Mouse (Mus musculus) monocyte, adult 2 months (primary cell): ENCODE results near the gene Otp.

Experiments used
- DNase-seq, 2 experiments: peaks; one replicate each; pipeline ENCODE4 v3.0.0; 2022; ENCODE audit warnings: low spot score in 2 of 2, low read depth in 1 of 2

Otp gene

DNA sequence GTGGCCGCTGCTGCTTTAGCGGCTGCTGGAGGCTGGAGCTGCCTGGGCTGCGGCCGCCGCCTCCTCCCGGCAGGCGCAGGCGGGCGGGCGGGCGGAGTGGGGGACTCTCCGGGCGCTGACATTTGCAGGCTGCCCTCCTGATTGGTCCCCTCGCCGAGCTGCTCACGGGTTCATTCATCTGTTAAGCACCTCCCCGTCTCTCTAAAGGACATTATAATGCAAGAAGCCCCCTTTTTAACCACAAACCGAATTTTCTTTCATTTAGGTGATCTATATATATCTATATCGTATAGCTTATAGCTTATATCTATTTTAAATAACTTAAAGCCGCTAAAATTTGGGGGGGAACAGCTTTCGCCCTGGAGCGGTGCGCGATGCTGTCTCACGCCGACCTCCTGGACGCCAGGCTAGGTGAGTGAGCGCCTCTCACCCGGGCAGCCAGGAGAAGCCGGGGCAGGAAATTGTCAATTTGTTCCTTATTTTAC lies at the start of gene Otp:
Gene Otp (plus strand): TSS at position 207 of the 485 bp plus-strand sequence.
- DNase-seq: no peak

DNA sequence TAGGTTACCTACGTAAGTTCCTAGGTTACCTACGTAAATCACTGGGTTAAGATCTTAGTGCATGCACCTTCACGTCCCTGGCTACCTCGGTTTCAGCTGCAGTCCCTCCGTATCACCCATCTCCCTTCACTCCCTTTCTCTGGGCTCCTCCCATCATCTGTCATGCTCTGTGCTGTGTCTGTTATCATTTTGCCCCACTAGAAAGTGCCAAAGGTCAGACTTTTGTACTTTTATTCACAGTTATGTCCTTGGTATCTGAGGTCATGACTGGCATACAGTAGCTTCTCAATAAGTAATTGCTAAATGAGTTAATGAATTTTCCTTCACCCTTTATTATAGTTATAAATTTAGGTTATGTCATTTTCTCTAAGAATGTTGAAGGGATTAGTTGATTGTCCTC lies 49.0 kb upstream of the Otp start:
- DNase-seq: no peak

DNA sequence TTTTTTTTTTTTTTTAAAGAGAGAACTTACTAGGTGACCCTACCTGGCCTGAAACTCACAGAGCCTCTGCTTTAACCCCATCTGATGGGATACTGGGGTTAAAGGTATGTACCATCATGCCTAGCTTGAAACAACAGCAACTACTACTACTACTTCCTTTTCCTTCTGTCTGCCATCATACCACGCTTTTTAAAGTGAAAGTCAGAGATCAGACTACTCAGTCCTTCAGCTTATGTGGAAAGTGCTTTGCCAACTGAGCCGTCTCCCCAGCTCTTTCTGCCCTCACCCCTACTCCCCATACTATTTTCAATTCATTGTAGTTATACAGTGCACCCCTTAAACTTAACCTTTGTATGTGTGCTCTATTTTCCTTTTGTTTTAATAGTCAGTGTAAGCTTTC lies 48.4 kb upstream of the Otp start:
- DNase-seq: no peak

DNA sequence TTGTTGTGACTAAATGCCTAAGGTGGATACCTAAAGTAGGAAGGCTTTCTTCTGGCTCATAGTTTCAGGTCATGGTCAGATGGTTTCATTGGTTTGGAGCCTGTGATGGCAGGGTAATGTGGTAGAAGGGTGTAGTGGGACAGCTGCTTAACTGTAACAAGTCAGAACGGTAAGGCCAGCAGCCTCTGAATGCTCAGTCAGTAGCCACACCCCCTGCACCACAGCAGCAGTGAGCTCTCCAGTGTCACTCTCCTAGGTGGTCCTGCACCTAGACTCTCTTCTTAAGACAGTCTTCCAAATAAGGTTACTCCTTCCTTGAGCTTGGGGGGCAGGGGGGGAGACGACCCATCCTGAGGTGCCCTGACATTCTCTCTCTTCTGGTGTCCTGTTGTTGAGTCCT lies 47.6 kb upstream of the Otp start:
- DNase-seq: no peak

DNA sequence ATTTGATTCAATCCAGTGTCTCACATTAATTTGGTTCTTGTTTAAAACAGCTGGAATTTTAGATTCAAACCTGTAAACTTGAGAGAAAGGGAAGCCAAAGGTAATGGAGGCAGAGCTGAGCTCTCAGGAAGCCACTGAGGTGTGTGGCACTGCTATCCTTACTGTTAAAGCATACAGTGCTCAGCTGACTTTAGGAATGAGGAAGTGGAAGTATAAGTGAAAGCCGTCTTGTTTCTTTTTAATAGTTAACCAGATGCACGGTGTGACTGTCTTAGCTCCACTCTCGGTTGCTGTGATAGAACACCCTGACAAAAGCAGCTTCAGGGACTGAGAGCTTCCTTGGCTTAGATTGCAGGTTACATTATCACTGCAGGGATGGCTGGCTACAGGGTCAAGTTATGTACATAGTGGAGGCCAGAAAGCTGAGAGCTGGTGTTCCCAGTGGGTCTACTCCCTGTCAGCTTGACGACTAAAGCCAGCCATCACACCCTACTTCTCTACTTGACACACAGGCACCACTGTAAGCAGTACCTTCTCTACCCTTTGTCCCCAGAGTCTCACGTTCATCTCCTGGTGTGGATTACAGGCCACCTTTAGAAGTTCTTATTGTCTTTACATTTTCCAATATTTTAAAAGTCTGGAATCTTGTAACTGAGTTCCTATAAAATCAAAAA lies 37.2 kb upstream of the Otp start:
- no peak for DNase-seq

DNA sequence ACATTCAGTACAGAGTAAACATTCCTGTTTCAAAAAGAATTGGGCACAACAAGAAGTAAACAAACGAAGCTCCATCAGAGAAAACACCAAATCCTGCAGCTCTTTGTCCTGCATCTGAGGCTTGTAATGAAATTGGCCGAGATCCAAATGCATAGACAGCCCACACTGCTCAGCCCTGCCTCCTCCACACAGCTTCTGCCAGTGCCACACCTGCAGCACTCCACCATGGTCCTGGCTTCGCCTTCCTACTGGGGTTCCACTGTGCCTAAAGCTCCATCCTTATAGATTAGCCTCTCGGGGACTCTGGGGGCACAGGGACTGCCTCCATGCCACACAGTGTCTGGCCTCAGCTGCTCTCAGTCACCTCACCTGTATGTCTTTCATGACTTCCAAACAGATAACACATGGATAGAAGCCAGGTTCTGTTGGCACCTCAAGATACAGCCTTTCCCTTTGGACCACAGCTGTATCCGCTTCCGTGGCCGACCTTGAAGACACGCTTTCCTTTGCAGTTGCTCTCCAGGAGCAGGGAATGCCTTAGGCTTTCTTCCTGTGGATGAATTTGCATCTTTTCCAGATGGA lies 36.6 kb upstream of the Otp start:
- no peak for DNase-seq

DNA sequence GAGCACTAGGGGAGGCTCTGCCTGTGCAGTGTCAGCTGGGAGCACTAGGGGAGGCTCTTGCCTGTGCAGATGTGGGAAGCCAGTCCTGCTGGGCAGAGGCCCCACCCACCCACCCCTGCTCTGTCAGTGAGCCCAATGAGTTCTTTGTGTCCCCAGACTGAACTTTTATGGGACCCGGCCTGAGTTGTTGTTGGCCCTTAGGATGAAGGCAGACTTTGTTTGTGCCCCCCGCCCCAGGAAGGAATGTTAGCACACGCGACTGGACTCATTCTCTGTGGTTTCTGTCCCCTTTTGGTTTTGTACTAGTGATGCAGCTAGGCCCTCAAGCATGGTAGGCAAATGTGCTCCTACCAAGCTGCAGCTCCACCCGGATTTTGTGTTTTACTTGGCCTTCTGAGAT lies 32.2 kb upstream of the Otp start:
- no peak for DNase-seq

DNA sequence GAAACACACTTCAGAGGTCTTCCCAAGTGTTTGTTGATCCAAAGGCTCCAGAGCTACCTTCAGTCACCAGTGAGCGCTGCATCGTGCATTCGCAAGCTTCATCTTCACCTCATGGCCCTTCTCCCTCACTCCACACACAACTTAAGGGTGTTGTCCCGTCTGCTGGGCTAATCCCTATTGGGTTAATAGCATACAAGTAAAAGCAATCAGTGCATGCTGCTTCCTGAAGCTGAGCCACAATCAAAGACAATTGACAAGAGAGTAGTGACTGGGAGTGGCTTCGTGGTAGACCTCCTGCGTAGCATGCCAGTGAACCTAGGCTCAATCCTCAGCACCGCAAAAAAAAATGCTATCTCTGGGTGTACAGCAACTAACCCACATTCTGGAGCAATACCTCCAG lies 27.5 kb upstream of the Otp start:
- DNase-seq: no peak

DNA sequence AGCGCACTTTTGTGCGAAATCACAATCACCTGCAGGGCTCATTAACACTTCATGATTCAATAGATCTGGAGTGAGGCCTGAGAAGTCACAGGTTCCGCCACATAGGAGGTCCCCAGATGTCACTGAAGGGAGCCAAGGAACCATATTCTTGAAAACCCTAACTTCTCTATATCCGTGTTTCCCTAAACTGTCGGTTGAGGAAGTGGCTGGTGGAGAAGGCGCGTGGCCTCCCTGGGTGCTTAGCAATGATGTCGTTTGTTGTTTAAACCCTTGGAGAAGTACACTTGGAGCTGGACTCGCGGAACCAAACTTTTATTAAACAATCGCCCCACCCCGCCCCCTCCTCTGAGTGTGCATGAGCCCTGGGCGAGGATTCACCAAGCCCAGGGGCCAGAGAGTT lies 26.1 kb upstream of the Otp start:
- DNase-seq: no peak

DNA sequence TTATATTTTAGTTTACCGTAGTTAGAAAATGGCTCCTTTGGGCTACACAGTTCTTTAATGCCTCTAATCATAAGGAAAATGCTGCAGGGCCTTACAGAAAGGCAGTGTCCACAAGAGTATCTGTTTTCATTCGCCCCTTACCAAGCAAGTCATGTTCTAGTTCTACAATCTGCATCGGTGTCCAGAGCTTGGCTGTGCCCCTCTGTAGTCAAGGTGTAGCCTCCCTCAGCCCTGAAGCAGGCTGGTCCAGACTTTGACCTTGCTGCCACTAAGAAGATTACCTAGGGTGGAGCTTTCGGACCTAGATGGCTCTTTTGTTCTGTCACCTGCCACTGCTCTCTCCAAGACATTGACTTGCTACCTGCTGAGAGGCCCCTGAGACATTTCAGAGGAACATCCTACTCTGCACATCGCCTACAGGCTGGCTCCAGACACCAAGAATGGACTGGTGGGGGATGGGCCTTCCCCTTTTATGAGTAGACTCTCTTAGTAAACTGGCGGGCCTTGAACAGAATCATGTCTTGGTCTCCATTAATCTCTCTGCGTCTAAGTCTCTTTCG lies 17.3 kb upstream of the Otp start:
- no peak for DNase-seq

DNA sequence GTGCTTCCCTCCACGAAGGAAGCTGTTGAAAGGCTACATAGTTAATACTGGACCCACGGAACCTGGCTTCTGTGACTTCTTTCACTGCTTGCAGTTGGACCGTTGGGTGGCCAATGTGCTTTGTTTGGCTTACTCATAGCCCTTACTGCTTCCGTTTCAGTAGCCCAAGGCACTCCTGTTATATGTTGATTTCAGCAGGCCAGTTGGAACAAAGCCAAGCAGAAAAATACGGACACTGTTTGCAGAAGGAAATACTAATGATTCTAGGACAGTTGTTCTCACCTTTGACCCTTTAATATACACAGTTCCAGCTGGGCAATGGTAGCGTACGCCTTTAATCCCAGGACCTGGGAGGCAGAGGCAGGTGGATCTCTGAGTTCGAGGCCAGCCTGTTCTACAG lies 16.1 kb upstream of the Otp start:
- DNase-seq: no peak

DNA sequence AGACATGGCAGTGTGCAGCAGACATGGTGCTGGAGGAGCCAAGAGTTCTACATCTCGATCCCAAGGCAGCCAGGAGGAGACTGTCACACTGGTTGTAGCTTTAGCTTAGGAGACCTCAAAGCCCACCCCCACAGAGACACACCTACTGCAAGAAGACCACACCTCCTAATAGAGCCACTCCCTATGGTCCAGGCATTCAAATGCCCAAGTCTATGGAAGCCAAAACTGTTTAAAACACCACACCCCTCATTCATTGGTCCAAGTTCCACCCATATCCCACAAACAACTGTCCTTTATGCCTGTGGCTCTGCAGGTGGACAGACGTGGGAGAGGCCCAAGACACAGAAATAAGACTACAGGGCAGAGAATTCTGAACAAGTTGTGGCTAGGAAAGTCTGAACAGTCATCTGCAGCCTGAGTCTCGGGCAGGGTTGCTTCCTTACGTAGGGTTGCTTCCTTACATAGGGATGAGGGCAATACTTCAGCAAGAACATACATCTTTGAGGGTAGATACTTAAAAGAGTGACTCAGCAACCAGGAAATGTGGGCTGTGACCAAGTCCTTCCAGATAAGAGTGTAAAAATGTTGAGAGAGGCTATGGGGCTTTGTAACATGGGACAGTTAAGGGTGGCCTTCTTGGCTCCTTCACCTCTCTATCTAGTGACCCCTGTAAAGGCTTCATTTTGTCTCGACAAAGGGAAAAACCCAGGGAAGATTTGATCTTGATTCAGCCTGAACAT lies 12.7 kb upstream of the Otp start:
- DNase-seq: no peak

DNA sequence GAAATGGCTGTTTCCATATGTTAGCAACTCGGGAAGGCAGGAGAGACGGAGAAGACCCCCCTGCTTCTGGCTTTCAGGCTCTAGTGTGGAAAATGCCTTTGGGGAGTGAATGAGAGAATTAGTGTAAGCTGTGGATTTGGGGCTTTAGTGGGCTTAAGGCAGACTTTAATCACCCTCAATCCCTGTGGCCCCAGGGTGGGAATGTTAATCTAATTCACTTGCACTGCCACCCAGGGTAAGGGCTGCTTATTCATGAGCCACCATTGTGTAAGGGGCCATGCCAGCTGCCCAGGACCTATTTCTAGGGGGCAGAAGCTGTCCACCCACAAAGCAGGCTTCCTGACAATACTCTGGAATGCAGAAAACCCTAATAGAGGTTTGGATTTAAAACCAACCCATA lies 8.5 kb upstream of the Otp start:
- DNase-seq: no peak

DNA sequence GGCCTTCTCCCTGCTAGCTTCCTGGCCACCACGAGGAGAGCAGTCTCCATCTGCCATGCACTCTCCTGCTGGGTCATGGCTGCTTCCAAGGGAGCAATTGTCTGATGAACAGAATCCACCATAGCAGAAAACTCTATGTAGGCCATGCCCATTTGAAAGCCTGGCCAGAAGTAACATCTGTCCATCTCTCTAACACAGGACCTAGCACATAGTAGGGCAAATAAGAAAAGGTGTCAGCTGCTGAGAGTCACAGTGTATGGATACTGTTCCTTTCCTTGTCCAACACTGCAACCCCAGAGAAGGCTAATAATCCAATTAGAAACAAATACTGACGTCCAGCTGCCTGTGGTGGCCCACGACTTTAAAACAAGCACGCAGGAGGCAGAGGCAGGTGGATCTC lies 7.6 kb upstream of the Otp start:
- DNase-seq: no peak

DNA sequence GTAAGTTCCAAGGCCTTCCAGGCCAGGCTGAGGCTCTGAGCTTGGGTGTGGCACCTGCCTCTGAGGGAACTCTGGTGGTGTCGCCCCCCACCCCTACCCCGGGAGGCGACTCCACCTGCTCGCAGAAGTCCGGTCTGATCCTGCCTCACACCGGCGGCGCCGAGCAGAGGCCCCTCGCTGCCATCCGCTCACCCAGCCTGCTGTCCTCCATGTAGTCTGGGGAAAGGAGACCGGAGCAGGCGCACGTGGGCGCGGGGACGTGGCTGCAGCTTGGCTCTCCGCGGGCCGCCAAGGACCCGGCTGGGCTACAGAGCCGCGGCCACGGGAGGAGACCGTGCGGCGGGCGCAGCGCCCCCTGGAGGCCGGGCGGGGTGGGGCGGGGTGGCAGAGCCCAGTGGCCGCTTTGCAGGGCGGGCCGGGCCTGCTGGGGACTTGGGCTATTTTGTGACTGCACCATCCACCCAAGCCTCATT lies 6.9 kb upstream of the Otp start:
- no peak for DNase-seq

DNA sequence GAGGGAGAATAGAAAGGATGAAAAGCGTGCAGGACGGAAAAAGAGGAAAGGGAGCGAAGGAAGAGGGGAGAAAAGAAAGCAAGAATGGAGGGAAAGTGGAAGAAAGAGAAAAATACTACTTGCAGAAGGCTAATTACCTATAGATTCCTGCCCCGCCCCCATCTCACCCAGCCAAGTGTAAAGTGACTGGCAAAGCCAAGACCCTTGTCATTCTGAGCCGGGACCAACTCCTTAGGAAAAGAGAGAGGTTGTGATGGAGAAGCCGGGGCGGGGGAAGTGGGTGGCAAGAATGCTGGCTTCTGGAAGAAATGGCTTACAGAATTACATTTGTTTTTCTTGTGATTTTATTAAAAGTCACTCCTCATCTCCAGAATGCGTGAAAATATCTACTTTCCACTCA lies 5.9 kb upstream of the Otp start:
- no peak for DNase-seq

DNA sequence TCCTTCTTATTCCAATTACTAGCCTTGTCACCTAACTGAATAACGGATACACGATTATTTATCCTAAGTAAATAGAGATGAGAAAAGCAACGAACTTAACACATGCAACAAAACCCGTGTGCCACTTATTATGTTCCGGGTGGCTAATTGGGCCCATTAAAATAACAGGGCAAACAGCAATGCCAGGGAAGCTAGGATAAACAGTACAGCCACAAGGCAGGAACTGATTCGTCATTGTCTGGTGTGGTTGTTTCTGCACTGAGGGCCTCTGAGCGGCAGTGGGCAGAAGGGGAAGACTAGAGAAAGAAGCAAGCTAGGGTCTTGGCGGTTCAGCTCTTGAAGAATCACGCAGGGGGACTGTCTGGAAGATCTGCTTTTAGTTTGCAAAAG lies 5.3 kb upstream of the Otp start:
- DNase-seq: no peak

DNA sequence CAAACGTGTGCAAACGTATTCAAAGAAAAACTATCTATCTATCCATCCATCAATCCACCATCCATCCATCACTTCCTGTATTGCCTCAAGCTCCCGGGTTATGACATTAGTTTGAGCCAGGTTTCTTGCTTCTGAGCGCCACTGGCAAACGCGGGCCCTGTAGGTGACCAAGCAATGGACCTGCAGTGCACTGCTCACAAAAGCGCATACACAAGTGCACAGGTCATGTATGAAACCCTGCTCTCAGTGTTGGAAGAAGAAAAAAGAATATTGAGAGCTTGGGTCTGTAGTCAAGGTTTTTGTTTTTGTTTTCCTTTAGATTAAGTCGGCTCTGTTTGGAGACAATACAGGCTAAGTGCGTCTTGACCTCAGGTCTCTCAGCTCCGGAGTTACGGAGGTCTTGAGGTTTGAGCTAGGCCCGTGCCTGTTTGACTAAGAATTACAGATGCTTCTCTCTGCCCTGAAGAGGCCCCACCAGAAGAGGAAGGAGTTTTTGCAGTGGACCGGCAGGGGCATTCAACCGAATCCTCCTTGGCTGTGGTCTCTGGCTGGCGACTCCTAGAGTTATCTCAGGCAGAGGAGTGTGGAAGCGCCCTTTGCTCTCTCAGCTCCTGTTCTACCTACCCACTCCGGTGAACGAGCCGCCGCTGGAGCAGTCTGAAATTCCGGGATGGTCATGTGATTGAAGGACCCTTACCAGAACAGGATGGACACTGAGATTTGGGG lies 4.8 kb upstream of the Otp start:
- no peak for DNase-seq

DNA sequence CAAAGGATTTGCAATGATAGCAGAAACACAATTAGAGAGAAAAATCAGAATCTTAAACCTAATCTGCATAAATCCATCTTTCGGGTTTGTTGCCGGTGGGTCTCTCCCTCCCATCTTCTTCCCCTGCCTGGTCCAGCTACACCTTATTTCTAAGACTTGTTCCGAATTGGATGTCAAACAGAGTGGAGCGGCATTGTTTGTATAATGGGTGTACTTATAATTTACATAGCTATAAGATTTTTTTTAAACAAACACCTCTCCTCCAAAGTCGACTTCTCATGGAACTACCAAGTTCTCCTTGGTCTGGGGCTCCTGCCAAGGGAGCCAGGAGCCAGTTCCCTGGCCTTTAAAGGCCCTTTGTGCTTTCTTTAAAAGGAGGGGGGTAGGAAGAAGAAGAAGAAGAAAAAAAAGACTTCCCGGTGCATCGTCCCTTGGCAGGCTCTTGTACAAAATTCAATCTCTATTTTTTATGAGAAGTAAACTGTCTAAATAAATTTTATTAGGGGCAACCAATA lies 3.5 kb upstream of the Otp start:
- DNase-seq: no peak

DNA sequence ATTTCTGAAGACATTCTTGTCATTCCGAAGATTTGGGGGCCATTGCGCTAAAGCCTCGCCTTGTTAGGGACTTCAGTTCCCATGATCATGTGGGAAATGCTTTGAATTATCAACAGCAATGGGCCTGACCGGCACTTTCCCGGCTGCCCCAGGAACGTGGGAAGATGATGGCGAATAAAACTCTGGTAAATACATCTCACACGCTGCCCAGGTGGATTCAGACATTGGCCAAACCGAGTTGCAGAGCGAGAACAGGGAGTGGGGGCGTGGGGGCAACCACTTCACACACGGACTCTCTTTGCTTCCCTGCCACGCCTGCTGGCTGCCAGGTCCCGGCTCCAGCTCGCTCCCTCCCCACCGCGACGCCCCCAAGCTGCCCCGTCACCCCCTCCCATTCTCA lies 3.0 kb upstream of the Otp start:
- no peak for DNase-seq
